Mouse (Mus musculus) monocyte, adult 2 months (primary cell): ENCODE data around the gene Dmwd.

ENCODE experiments used
- DNase-seq, 2 experiments: peaks; one replicate each; pipeline ENCODE4 v3.0.0; 2022; ENCODE audit warnings: low spot score in 2 of 2, low read depth in 1 of 2

Gene Dmwd

DNA sequence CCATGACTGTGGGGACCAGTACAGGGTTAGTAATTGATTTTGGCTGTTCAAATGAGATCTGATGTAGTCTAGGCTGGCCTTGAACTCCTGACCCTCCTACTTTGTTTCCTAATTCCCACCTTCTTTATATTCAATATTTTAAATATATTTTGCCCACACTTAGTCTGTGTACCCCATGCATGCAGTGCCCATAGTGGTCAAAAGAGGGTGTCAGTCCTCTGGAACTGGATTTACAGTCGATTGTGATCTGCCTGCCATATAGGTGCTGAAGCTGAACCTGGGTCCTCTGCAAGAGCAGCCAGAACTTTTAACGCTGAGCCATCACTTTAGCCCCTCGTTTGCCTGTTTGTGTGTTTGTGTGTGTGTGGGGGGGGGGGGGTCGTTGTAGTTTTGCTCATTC is 54.6 kb downstream of the Dmwd start:
- no peak for DNase-seq

DNA sequence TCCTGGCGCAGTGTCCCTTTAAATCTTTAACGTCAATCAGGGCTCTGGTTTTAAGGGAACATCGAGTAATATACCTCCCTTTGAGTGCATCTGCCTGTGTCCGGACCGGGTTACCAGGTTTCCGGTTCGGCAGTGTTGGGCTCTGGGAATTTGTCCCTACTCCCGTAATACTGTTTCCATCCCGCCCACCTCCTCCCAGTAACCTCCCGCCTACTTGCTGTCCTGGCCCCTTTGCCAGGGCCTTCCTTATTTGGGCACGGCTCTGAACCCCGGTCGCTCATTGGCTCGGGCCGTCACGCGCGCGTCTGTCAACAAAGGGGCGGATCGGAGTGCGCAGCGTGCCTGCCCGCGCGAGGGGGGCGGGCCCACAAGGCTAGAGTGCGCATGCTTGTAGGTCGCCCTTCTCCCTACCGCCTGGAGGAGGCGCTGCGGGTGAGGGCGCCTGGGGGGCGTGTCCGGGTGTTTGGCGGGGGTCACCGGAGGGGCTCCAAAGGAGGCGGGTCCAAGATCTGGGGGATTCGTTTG is 55.4 kb downstream of the Dmwd start:
- DNase-seq, result peak; percentile 75 to 90
